Mouse (Mus musculus): Measurements from ENCODE around the gene Rarb. TPM values are rescaled to one million over a fixed set of nuclear protein-coding genes. Genes with fewer than 3 reads are reported as not detected.

Rarb gene
- polyA plus RNA-seq, 1 experiment from 2014 or later: 15.7 TPM

DNA sequence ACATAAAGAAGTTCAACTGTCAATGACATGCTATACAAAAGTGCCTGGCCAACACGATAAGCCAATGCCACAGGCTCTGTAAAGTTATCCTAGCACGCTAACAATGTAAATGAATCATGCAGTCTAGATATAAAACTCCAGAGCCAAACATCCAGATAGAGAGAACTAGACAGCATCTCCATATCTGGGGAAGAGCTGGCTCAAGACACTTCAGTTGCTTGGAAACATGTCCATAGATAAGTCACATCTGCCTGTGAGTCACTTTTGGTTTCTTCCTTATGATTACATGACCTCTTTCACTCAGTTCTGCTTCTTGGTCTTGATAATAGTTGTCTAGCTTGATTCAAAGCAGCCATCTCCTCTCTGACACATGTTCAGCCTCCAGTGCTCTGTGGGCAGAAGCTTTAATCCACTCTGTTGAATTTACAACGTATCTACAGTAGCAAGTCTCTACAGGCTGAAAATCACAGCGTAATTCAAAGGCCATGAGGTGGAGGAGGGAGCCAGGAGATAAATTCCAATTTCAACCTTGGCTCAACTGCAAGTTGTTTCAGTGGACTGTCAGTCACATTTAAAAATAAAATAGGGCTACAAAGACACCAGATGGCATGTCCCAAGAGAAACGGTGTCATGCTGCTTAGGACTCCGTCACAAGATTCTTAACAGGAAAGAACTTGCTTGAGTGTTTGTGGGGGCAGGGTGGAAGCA lies 271.3 kb downstream of the Rarb start:
- Histone ChIP-seq H3K4me3 (no peak overlapping the region), H3K4me1 (no peaks in the 10 kb centered on the region), H3K27me3 (no peaks in the 10 kb centered on the region), H3K9me3 (no peaks in the 10 kb centered on the region), H3K9ac (replicated peaks) (no peak overlapping the region), H3K36me3 (no peaks in the 10 kb centered on the region), H3K27ac (replicated peaks) (no peak overlapping the region), H3K4me2 (replicated peaks) (no peak overlapping the region)
- WGBS: 84% methylated on average over 6 of the region's 6 CpGs
- no peak for ATAC-seq (ENCODE audit: low FRiP score, low read depth)

DNA sequence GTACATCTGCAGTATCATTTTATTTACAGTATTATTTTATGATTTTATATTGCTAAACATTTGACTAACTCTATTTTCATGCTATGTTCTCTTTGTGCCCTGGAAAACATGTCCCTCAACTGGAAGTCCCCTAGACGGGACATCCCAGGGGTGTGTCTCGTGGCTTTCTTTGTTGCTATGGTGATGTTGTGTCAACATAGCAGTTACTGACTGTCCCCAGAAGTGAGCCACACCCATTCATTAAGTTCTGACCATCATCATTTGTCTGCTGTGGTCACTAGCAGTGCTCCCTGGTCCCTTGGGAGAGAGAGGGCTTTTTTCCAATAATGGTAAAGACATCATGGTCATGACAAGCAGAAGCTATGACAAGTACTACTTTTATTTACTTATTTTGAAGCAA lies 274.0 kb downstream of the Rarb start:
- ATAC-seq (ENCODE audit: low FRiP score, low read depth): no peak
- 76% methylated on average over 2 of the region's 2 CpGs for WGBS

DNA sequence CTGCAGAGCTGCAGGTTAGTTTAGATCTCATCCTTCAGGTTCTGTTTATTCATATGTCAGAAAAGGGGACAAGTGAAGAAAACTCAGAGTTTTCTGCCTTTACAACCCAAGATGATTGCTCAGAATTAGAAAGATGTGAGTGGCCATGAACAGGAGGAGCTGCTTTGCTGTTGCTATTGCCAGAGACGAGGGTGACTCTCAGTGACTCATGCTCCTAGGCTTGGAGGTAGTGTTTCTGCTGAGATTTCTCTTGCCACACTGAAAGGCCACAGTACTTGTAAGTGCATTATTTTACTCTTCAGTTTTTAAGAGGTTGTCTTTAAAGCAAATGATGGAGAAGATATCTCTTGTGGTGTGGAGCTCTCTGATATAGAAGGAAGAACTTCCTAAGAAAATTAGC lies 277.3 kb downstream of the Rarb start:
- H3K4me1 ChIP-seq: no peaks in the 10 kb centered on the region
- no peaks in the 10 kb centered on the region for H3K27me3 ChIP-seq
- H3K36me3 ChIP-seq: no peaks in the 10 kb centered on the region
- 82% methylated on average over 1 of the region's 1 CpGs for WGBS
- no peaks in the 10 kb centered on the region for H3K9me3 ChIP-seq
- H3K9ac ChIP-seq (replicated peaks): no peak overlapping the region
- H3K4me2 ChIP-seq (replicated peaks): no peak overlapping the region
- H3K4me3 ChIP-seq: no peak overlapping the region
- no peak overlapping the region for H3K27ac ChIP-seq (replicated peaks)
- no peak for ATAC-seq (ENCODE audit: low FRiP score, low read depth)

More for the DNA sequence above, 274.0 kb downstream of the Rarb start:
- H3K27me3 ChIP-seq: no peaks in the 10 kb centered on the region
- H3K4me2 ChIP-seq (replicated peaks): no peak overlapping the region
- H3K27ac ChIP-seq (replicated peaks): no peak overlapping the region
- H3K9me3 ChIP-seq: no peaks in the 10 kb centered on the region
- no peaks in the 10 kb centered on the region for H3K4me1 ChIP-seq
- no peak overlapping the region for H3K9ac ChIP-seq (replicated peaks)
- no peaks in the 10 kb centered on the region for H3K36me3 ChIP-seq
- H3K4me3 ChIP-seq: no peak overlapping the region

DNA sequence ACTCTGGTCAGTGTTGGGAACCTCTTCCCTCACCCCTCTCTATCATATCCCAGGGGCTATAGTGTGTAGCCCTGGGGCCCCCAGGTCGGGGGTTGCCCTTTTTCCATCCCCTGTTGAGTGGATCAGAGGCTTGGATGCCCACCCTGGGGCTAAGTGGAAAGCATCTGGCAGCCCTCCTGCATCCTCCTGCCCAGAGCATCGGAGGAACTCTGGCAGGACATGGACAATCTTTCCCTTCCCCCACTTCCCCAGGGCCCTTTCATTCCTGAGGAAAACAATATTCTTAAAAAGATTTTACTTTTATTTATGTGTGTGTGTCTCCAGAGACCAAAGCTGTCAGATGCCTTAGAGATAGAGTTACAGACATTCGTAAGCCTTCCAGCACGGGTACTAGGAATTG lies 281.5 kb downstream of the Rarb start:
- Histone ChIP-seq H3K9me3 (no peaks in the 10 kb centered on the region), H3K4me1 (no peaks in the 10 kb centered on the region), H3K4me3 (no peak overlapping the region), H3K27ac (replicated peaks) (no peak overlapping the region), H3K27me3 (no peaks in the 10 kb centered on the region), H3K4me2 (replicated peaks) (no peak overlapping the region), H3K36me3 (no peaks in the 10 kb centered on the region), H3K9ac (replicated peaks) (no peak overlapping the region)
- ATAC-seq (ENCODE audit: low FRiP score, low read depth): no peak
- 54% methylated on average over 4 of the region's 4 CpGs for WGBS

DNA sequence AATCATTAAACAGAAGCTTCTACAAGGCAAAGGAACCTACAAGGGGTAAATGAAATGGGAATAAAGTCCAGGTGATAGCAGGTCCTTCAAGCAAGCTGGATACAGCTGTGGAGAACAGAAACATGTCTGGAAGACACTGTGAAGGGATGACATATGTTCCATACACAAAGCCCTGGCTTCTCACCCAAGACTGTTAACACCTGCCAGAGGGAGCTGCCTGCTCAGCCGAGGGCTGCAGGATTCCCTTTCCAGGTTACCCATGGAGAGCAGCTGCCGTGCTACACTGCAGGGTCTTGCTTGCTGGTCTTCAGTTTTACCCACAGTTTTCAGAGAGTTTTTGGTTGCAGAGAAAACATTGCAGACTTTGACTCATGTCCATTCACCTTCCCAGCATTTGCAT lies 290.3 kb downstream of the Rarb start:
- Histone ChIP-seq H3K9ac (replicated peaks) (no peak overlapping the region), H3K9me3 (no peaks in the 10 kb centered on the region), H3K27me3 (no peaks in the 10 kb centered on the region), H3K4me3 (no peak overlapping the region), H3K4me1 (no peaks in the 10 kb centered on the region), H3K27ac (replicated peaks) (no peak overlapping the region), H3K36me3 (no peaks in the 10 kb centered on the region), H3K4me2 (replicated peaks) (no peak overlapping the region)
- no peak for ATAC-seq (ENCODE audit: low FRiP score, low read depth)
- 74% methylated on average over 2 of the region's 2 CpGs for WGBS

DNA sequence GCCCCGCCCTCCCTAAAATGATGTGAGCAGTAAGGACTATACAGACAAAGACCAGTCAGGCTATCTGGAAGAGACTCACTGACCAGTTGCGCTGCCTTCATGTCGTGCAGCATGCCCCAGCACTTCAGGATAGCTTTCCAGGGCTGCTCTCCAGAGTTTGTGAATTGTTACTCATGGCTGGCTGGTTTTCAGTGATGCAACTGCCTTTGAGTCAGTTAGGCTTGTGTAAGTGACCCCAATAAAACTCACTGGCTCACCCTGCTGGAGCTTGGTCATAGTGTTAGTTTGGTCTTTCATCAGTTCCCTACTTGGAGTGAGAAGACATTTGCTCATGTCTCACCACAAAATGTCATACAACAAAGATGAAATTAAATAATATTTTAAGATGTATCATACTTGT lies 292.8 kb downstream of the Rarb start:
- no peak overlapping the region for H3K4me3 ChIP-seq
- no peaks in the 10 kb centered on the region for H3K27me3 ChIP-seq
- H3K27ac ChIP-seq (replicated peaks): no peak overlapping the region
- H3K9ac ChIP-seq (replicated peaks): no peak overlapping the region
- WGBS: 90% methylated on average over 3 of the region's 3 CpGs
- no peak overlapping the region for H3K4me2 ChIP-seq (replicated peaks)
- H3K9me3 ChIP-seq: no peaks in the 10 kb centered on the region
- H3K36me3 ChIP-seq: no peaks in the 10 kb centered on the region
- no peaks in the 10 kb centered on the region for H3K4me1 ChIP-seq
- ATAC-seq (ENCODE audit: low FRiP score, low read depth): 0 out of 2 replicates have a peak, but pooled peaks have one; percentile 16

DNA sequence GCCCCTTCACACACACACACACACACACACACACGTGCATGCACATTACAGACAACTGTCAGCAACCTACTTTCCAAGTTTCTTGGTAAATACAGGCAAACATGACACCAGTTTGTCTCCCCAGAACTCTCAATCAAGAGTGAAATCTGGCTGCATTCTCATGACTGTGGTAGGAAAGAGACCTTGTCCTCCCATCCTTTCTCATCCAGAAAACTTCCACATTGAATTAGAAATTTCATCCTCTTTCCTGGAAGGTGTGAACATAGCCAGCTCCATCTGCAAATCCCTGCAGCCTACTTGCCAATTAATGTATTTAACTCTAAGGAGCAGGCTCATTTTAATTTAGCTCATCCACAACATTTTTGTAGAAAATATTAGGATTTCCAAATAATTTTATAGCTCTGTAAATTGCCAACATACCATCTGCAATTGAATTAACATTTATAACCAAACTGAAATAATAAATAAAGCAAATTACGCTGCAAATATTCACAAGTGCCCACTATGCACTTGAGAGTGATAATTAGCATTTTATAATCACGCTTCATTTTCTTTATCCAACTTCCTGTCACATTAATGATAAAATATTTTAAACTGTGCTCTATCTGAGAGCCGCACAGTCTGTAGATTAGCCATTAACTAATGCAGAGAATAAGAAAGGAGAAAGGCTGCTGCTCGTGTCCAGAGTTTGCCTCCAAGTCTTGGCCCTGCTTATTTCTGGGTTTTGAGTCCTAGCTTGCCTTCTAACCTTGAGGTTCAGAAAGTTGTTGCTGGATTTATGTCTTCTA lies 293.6 kb downstream of the Rarb start:
- Histone ChIP-seq H3K4me2 (replicated peaks) (no peak overlapping the region), H3K9ac (replicated peaks) (no peak overlapping the region), H3K4me3 (no peak overlapping the region), H3K9me3 (no peaks in the 10 kb centered on the region), H3K27me3 (no peaks in the 10 kb centered on the region), H3K36me3 (no peaks in the 10 kb centered on the region), H3K27ac (replicated peaks) (no peak overlapping the region), H3K4me1 (no peaks in the 10 kb centered on the region)
- ATAC-seq (ENCODE audit: low FRiP score, low read depth): no peak
- 90% methylated on average over 5 of the region's 5 CpGs for WGBS

DNA sequence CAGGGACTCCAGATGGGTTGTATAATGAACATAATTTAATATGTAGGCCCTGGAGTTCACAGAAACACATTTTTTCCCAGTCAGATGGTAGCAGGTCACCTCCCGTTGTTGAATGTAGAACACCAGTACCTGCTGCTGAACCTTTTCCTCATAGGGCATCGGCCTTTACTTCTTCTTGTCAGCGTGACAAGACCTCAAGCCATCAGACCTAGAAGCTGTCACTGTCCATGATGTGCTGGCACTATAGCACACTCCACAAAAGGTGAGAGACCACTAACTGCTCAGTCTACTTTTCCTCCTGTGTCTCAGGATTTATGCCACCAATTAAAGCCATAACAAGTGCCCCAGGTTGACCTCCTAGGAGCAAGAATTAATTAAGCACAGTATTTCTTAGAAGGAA lies 296.1 kb downstream of the Rarb start:
- no peak overlapping the region for H3K9ac ChIP-seq (replicated peaks)
- H3K27ac ChIP-seq (replicated peaks): no peak overlapping the region
- 89% methylated on average over 3 of the region's 3 CpGs for WGBS
- peaks cover 2% of the 10 kb centered on the region; the same call in 1 of the 2 replicates for H3K4me1 ChIP-seq
- no peak overlapping the region for H3K4me3 ChIP-seq
- H3K4me2 ChIP-seq (replicated peaks): no peak overlapping the region
- H3K9me3 ChIP-seq: no peaks in the 10 kb centered on the region
- no peaks in the 10 kb centered on the region for H3K36me3 ChIP-seq
- no peaks in the 10 kb centered on the region for H3K27me3 ChIP-seq
- no peak for ATAC-seq (ENCODE audit: low FRiP score, low read depth)

DNA sequence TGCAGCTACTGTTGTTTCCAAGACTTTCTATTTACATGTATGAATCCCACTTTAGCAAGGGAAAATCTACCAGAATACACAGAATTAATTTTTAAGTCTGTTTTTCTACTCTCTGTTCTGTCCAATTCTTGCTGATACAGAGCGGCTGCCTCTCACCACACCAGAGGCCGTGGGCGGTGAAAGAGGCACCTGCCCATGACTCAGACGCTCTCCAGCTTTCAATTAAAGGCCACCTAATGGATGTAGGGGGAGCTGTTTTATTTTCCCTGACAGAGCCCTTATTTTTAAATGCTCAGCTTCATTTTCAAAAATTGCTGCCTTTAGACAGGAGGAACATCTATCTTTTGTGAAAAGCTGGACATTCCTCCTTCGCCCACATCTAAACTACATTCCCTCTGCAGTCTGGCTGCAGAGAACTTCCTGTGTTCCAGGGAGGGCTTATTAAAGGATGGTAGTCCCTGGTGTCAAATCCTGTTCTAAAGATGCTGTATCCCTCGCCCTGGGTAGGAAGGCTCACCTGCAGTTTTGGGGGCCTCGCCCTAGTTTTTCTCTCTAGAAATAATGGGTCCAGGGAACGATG lies 299.3 kb downstream of the Rarb start:
- Histone ChIP-seq H3K4me2 (replicated peaks) (no peak overlapping the region), H3K4me1 (peaks cover 3% of the 10 kb centered on the region; the same call in 1 of the 2 replicates), H3K27ac (replicated peaks) (no peak overlapping the region), H3K4me3 (no peak overlapping the region), H3K27me3 (no peaks in the 10 kb centered on the region), H3K9ac (replicated peaks) (no peak overlapping the region), H3K9me3 (no peaks in the 10 kb centered on the region), H3K36me3 (no peaks in the 10 kb centered on the region)
- no peak for ATAC-seq (ENCODE audit: low FRiP score, low read depth)
- 88% methylated on average over 8 of the region's 8 CpGs for WGBS

DNA sequence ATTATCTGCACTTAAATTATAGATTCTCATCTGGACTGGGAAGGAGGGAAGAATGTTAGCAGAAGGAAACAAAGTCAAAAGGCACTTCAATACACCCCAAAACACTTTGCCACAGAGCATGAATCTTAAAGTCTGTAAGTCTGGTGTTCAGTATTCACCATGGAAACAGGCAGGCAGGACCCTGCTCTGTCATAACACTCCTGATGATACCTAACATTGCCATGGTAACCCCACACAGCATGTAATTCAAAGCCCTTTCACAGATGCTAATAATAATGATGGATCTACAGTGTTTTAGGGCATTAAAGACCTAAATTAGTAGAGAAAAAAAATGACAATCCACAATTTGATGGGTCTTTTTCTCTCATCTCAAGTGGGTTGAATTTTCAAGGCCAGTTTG lies 301.0 kb downstream of the Rarb start:
- ATAC-seq (ENCODE audit: low FRiP score, low read depth): no peak
- Histone ChIP-seq H3K9ac (replicated peaks) (no peak overlapping the region), H3K4me3 (no peak overlapping the region), H3K4me2 (replicated peaks) (no peak overlapping the region), H3K4me1 (peaks cover 3% of the 10 kb centered on the region; the same call in 1 of the 2 replicates), H3K27ac (replicated peaks) (no peak overlapping the region), H3K27me3 (no peaks in the 10 kb centered on the region), H3K36me3 (no peaks in the 10 kb centered on the region), H3K9me3 (no peaks in the 10 kb centered on the region)

DNA sequence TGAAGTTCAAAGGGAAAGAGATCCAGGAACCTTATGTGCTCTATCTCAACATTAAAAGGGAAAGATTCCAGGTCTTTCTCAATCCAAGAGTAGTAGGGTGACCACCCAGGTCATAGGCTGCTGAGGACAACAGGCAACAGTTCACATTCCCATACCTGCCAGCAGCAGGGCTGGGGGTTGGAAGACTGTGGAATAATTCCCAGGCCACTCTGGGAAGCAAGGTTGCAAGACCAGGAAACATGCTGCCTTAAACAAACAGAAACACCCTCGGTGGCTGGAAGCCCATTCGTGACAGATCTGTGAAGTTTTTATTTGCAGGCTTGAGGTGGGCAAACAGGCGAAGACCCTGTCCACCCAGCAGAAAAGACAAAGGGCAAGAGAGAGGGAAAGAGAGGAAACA lies 303.2 kb downstream of the Rarb start:
- ATAC-seq (ENCODE audit: low FRiP score, low read depth): no peak
- WGBS: 72% methylated on average over 3 of the region's 3 CpGs
- Histone ChIP-seq H3K27me3 (no peaks in the 10 kb centered on the region), H3K4me1 (peaks cover 3% of the 10 kb centered on the region; the same call in 1 of the 2 replicates), H3K27ac (replicated peaks) (no peak overlapping the region), H3K4me2 (replicated peaks) (no peak overlapping the region), H3K9ac (replicated peaks) (no peak overlapping the region), H3K9me3 (no peaks in the 10 kb centered on the region), H3K36me3 (no peaks in the 10 kb centered on the region), H3K4me3 (no peak overlapping the region)

DNA sequence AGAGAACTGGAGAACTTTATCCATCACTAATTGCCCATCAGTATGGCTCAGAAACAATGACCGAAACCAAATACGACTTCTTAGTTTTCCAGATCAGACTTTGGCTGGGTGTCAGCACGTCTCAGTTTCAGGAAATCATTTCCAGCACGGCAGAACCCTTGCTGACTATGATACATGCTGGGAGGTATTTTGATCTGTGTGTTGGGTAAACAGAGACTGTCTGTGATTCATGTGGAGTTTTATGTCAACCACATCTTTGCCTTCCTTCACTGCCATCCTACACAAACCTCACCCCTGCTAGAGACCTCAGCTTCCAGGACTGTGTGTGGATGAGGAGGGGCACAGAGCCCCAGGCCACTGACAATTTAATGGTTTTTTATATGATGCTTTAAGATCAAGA lies 308.4 kb downstream of the Rarb start:
- Histone ChIP-seq H3K27ac (replicated peaks) (no peak overlapping the region), H3K27me3 (no peaks in the 10 kb centered on the region), H3K4me1 (no peaks in the 10 kb centered on the region), H3K4me3 (no peak overlapping the region), H3K4me2 (replicated peaks) (no peak overlapping the region), H3K9me3 (no peaks in the 10 kb centered on the region), H3K9ac (replicated peaks) (no peak overlapping the region), H3K36me3 (no peaks in the 10 kb centered on the region)
- no peak for ATAC-seq (ENCODE audit: low FRiP score, low read depth)
- 70% methylated on average over 4 of the region's 4 CpGs for WGBS
